Mouse (Mus musculus): ENCODE measurements around the gene Bfsp1.

DNA sequence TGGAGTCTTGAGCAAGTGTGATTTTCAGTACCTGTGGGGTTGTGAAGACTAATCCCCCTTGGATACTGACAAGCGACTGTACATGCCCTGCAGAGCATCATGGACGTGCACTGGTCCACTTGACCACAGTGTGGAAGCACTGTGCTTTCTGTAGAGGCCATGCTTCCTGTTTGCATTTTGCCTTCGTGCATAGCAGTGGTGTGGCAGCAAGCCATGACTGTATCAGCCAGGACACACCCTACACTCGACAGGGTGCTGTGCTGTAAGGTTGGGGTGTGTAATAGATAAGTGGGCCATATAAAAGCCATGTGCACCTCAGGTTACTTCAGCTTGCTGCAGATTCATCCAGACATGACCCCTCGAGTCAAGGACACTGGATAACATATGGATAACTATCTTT is 24.3 kb downstream of the Bfsp1 start:
- TF ChIP-seq POLR2A (IDR thresholded peaks at IDR 0.05; ENCODE audit: insufficient read length, low read depth) (no peak), E2F4 (IDR thresholded peaks at IDR 0.05; ENCODE audit: insufficient read depth) (no peak), MAX (IDR thresholded peaks at IDR 0.05; ENCODE audit: low read depth) (no peak), CEBPB (IDR thresholded peaks at IDR 0.05; ENCODE audit: insufficient read depth, poor library complexity, severe bottlenecking) (no peak), POLR2AphosphoS2 (IDR thresholded peaks at IDR 0.05; ENCODE audit: insufficient read length, low read depth) (no peak), TCF12 (IDR thresholded peaks at IDR 0.05; ENCODE audit: insufficient read depth, poor library complexity, severe bottlenecking) (no peak), TCF3 (IDR thresholded peaks at IDR 0.05; ENCODE audit: insufficient read length, low read depth) (no peak), MYOD1 (IDR thresholded peaks at IDR 0.05; ENCODE audit: control insufficient read depth in 1 of 3, insufficient read length in 2 of 3, low read depth in 2 of 3) (no peak), MYOG (IDR thresholded peaks at IDR 0.05; ENCODE audit: control insufficient read depth in 1 of 3, insufficient read depth in 1 of 3, insufficient read length in 2 of 3, low read depth in 2 of 3) (no peak), USF1 (IDR thresholded peaks at IDR 0.05; ENCODE audit: low read depth) (no peak)
